Mouse (Mus musculus) forebrain, embryonic 15.5 days (tissue): Measurements from ENCODE around the gene Gpr18. TPM values are rescaled to one million over a fixed set of nuclear protein-coding genes. Genes with fewer than 3 reads are reported as not detected.

Experiments used
- ATAC-seq: fragments of 200-750 bp; cut with Nextera tagmentation; replicated peaks from 2 replicates; pipeline ENCODE4 v1.8.0; 2017; ENCODE audit warnings: mild to moderate bottlenecking, moderate TSS enrichment, moderate library complexity
- H3K27ac ChIP-seq: fragments of 300-500 bp; sonication (generic); replicated peaks from 2 replicates; pipeline ENCODE4 v1.5.1; 2015; ENCODE audit warnings: mild to moderate bottlenecking, inconsistent platforms
- H3K27me3 ChIP-seq: fragments of 300-500 bp; sonication (generic); 2 replicates; pipeline ENCODE4 v1.6.1; 2015; ENCODE audit warnings: inconsistent platforms
- H3K36me3 ChIP-seq: fragments of 300-500 bp; sonication (generic); 2 replicates; pipeline ENCODE4 v1.6.1; 2015; ENCODE audit warnings: mild to moderate bottlenecking, inconsistent platforms
- H3K4me1 ChIP-seq: fragments of 300-500 bp; sonication (generic); 2 replicates; pipeline ENCODE4 v1.6.1; 2015; ENCODE audit warnings: inconsistent platforms
- H3K4me2 ChIP-seq: fragments of 300-500 bp; sonication (generic); replicated peaks from 2 replicates; pipeline ENCODE4 v1.6.1; 2015; ENCODE audit warnings: mild to moderate bottlenecking, inconsistent platforms
- H3K4me3 ChIP-seq: fragments of 300-500 bp; sonication (generic); 2 replicates; pipeline ENCODE4 v1.5.1; 2015; ENCODE audit warnings: mild to moderate bottlenecking, inconsistent platforms
- H3K9ac ChIP-seq: fragments of 300-500 bp; sonication (generic); replicated peaks from 2 replicates; pipeline ENCODE4 v1.6.1; 2015; ENCODE audit warnings: mild to moderate bottlenecking, inconsistent platforms
- H3K9me3 ChIP-seq: fragments of 300-500 bp; sonication (generic); 2 replicates; pipeline ENCODE4 v1.6.1; 2016; ENCODE audit warnings: inconsistent platforms
- WGBS: fragments of 180-500 bp; shearing (Covaris S2); methylation state at CpG from one replicate; pipeline ENCODE4 v1.1.7; 2015; ENCODE audit warnings: mixed read lengths; 5-methylcytosine and 5-hydroxymethylcytosine counted together
- polyA plus RNA-seq: library from polyadenylated mRNA; unstranded; fragments of >200 nt; fragmentation: Nextera tagmentation; extraction: Ambion mirVana; gene quantifications from 2 replicates; pipeline ENCODE4 v1.2.1, GENCODE M21; 2015

The Gpr18 gene
- polyA plus RNA-seq: 0.17 and 0.29 TPM in 2 replicates

GRCm38 (mm10) chr14:121915621-121916020 lies at the start of gene Gpr18:
Gpr18 (minus strand) TSS chr14:121915781.
- ATAC-seq: no peak
- Histone ChIP-seq H3K4me3 (no peak within 1 kb of the TSS), H3K9me3 (no peaks in the 10 kb centered on the region), H3K4me1 (0 out of 2 replicates have a peak, but pooled peaks cover 2% of the 10 kb centered on the region), H3K4me2 (no peak within 1 kb of the TSS), H3K36me3 (peaks cover 14% of the 10 kb centered on the region), H3K9ac (no peak within 1 kb of the TSS), H3K27ac (no peak within 1 kb of the TSS), H3K27me3 (no peaks in the 10 kb centered on the region)
- 82% methylated on average over 8 of the region's 8 CpGs for WGBS

GRCm38 (mm10) chr14:121964990-121965389 lies 49.4 kb upstream of the Gpr18 start, which contains the start of gene Gpr183:
Gpr183 (minus strand) TSS chr14:121965195.
- H3K4me2 ChIP-seq: no peak within 1 kb of the TSS
- peaks cover 11% of the 10 kb centered on the region for H3K4me1 ChIP-seq
- no peaks in the 10 kb centered on the region for H3K9me3 ChIP-seq
- no peak within 1 kb of the TSS for H3K4me3 ChIP-seq
- H3K27me3 ChIP-seq: no peaks in the 10 kb centered on the region
- 65% methylated on average over 6 of the region's 6 CpGs for WGBS
- H3K36me3 ChIP-seq: no peaks in the 10 kb centered on the region
- H3K27ac ChIP-seq: no peak within 1 kb of the TSS
- no peak for ATAC-seq
- no peak within 1 kb of the TSS for H3K9ac ChIP-seq

- peak; percentile 62 for ATAC-seq
- no peak overlapping the region for H3K9ac ChIP-seq
- H3K4me2 ChIP-seq: no peak overlapping the region
- no peaks in the 10 kb centered on the region for H3K27me3 ChIP-seq
- H3K9me3 ChIP-seq: no peaks in the 10 kb centered on the region
- no peak overlapping the region for H3K4me3 ChIP-seq
- peaks cover 11% of the 10 kb centered on the region for H3K4me1 ChIP-seq
- 37% methylated on average over 4 of the region's 4 CpGs for WGBS
- H3K36me3 ChIP-seq: no peaks in the 10 kb centered on the region
- H3K27ac ChIP-seq: no peak overlapping the region
These were observed 48.4 kb upstream of the Gpr18 start for GRCm38 (mm10) chr14:121963942-121964335.

GRCm38 (mm10) chr14:121963251-121963941 lies 47.8 kb upstream of the Gpr18 start:
- ATAC-seq: peak; percentile 80; the same call in 1 of the 2 replicates
- WGBS: 59% methylated on average over 9 of the region's 9 CpGs
- Histone ChIP-seq H3K4me3 (no peak overlapping the region), H3K36me3 (no peaks in the 10 kb centered on the region), H3K4me1 (peaks cover 11% of the 10 kb centered on the region), H3K9me3 (no peaks in the 10 kb centered on the region), H3K27ac (no peak overlapping the region), H3K4me2 (no peak overlapping the region), H3K27me3 (no peaks in the 10 kb centered on the region), H3K9ac (no peak overlapping the region)

- H3K4me3 ChIP-seq: no peak overlapping the region
- no peak for ATAC-seq
These were observed 46.7 kb upstream of the Gpr18 start for GRCm38 (mm10) chr14:121962128-121962890.

GRCm38 (mm10) chr14:121961496-121962127 lies 46.0 kb upstream of the Gpr18 start:
- Histone ChIP-seq H3K4me3 (no peak overlapping the region), H3K27ac (no peak overlapping the region), H3K4me2 (no peak overlapping the region), H3K4me1 (peaks cover 11% of the 10 kb centered on the region), H3K9ac (no peak overlapping the region), H3K36me3 (no peaks in the 10 kb centered on the region), H3K27me3 (no peaks in the 10 kb centered on the region), H3K9me3 (no peaks in the 10 kb centered on the region)
- 82% methylated on average over 12 of the region's 12 CpGs for WGBS
- no peak for ATAC-seq

More at GRCm38 (mm10) chr14:121962128-121962890, 46.7 kb upstream of the Gpr18 start:
- Histone ChIP-seq H3K27me3 (no peaks in the 10 kb centered on the region), H3K4me2 (no peak overlapping the region), H3K9ac (no peak overlapping the region), H3K9me3 (no peaks in the 10 kb centered on the region), H3K36me3 (no peaks in the 10 kb centered on the region), H3K27ac (no peak overlapping the region), H3K4me1 (peaks cover 11% of the 10 kb centered on the region)
- WGBS: 88% methylated on average over 14 of the region's 14 CpGs

- no peak overlapping the region for H3K27ac ChIP-seq
- 68% methylated on average over 6 of the region's 6 CpGs for WGBS
- H3K36me3 ChIP-seq: no peaks in the 10 kb centered on the region
- H3K4me1 ChIP-seq: peaks cover 11% of the 10 kb centered on the region
- no peaks in the 10 kb centered on the region for H3K27me3 ChIP-seq
- no peaks in the 10 kb centered on the region for H3K9me3 ChIP-seq
- no peak for ATAC-seq
- no peak overlapping the region for H3K4me2 ChIP-seq
- no peak overlapping the region for H3K9ac ChIP-seq
- H3K4me3 ChIP-seq: no peak overlapping the region
These were observed 45.4 kb upstream of the Gpr18 start for GRCm38 (mm10) chr14:121960997-121961396.

GRCm38 (mm10) chr14:121960531-121960930 lies 45.0 kb upstream of the Gpr18 start:
- ATAC-seq: no peak
- 89% methylated on average over 2 of the region's 2 CpGs for WGBS

GRCm38 (mm10) chr14:121960031-121960430 lies 44.5 kb upstream of the Gpr18 start:
- ATAC-seq: no peak
- Histone ChIP-seq H3K9ac (no peak overlapping the region), H3K27me3 (no peaks in the 10 kb centered on the region), H3K9me3 (no peaks in the 10 kb centered on the region), H3K36me3 (no peaks in the 10 kb centered on the region), H3K4me1 (peaks cover 11% of the 10 kb centered on the region), H3K4me2 (no peak overlapping the region), H3K4me3 (no peak overlapping the region), H3K27ac (no peak overlapping the region)
- WGBS: 88% methylated on average over 4 of the region's 4 CpGs

More at GRCm38 (mm10) chr14:121960531-121960930, 45.0 kb upstream of the Gpr18 start:
- H3K27ac ChIP-seq: no peak overlapping the region
- H3K36me3 ChIP-seq: no peaks in the 10 kb centered on the region
- no peak overlapping the region for H3K4me2 ChIP-seq
- no peak overlapping the region for H3K4me3 ChIP-seq
- no peak overlapping the region for H3K9ac ChIP-seq
- no peaks in the 10 kb centered on the region for H3K9me3 ChIP-seq
- no peaks in the 10 kb centered on the region for H3K27me3 ChIP-seq
- peaks cover 11% of the 10 kb centered on the region for H3K4me1 ChIP-seq

GRCm38 (mm10) chr14:121959538-121959980 lies 44.0 kb upstream of the Gpr18 start:
- Histone ChIP-seq H3K4me3 (no peak overlapping the region), H3K27ac (no peak overlapping the region), H3K4me1 (peaks cover 11% of the 10 kb centered on the region), H3K4me2 (no peak overlapping the region), H3K36me3 (no peaks in the 10 kb centered on the region), H3K9ac (no peak overlapping the region), H3K9me3 (no peaks in the 10 kb centered on the region), H3K27me3 (no peaks in the 10 kb centered on the region)
- no peak for ATAC-seq
- 95% methylated on average over 3 of the region's 3 CpGs for WGBS

GRCm38 (mm10) chr14:121958751-121959537 lies 43.4 kb upstream of the Gpr18 start:
- no peaks in the 10 kb centered on the region for H3K9me3 ChIP-seq
- no peak overlapping the region for H3K4me2 ChIP-seq
- no peak for ATAC-seq
- H3K27me3 ChIP-seq: no peaks in the 10 kb centered on the region
- 89% methylated on average over 10 of the region's 10 CpGs for WGBS
- H3K4me3 ChIP-seq: no peak overlapping the region
- no peak overlapping the region for H3K27ac ChIP-seq
- no peak overlapping the region for H3K9ac ChIP-seq
- no peaks in the 10 kb centered on the region for H3K36me3 ChIP-seq
- peaks cover 9% of the 10 kb centered on the region for H3K4me1 ChIP-seq
